Mouse (Mus musculus) lung, postnatal 0 days (tissue): ENCODE measurements around the gene Hspa1a.

Experiments used
- CTCF ChIP-seq: IDR thresholded peaks from 2 replicates; pipeline ENCODE4 v1.5.1; 2016; ENCODE audit warnings: antibody characterized with exemption, mild to moderate bottlenecking
- EP300 ChIP-seq: IDR thresholded peaks from 2 replicates; pipeline ENCODE4 v1.6.1; 2016; ENCODE audit warnings: antibody characterized with exemption, mild to moderate bottlenecking, control low read depth

GRCm38 (mm10) chr17:35009586-35009985, 37.6 kb upstream of the Hspa1a start:
- TF ChIP-seq EP300, result no peak
- no peak for TF ChIP-seq CTCF
